Mouse (Mus musculus) megakaryocyte-erythroid progenitor cell, adult 5-6 weeks (primary cell): ENCODE results near the gene Dut. TPM values are rescaled to one million over a fixed set of nuclear protein-coding genes. Genes with fewer than 3 reads are reported as not detected.
A peak's percentile ranks its signal among the peaks of the same experiment; 100 is the strongest.

Experiments used
- ATAC-seq: replicated peaks from 2 replicates; pipeline ENCODE4 v1.8.0; 2016; ENCODE audit warnings: mild to moderate bottlenecking, inconsistent platforms; ENCODE audit not compliant: severe bottlenecking, poor library complexity, low FRiP score, low TSS enrichment
- total RNA-seq, 2 experiments: library from RNA; stranded (forward) in 1 of 2; stranded (reverse) in 1 of 2; fragments of 200-1000, 215-1000 nt in 1 of 2; fragments of >200 nt in 1 of 2; fragmentation: Nextera tagmentation in 1 of 2; gene quantifications; 2 replicates each; pipeline ENCODE4 v1.2.3; 2014 to 2017

Gene Dut
- total RNA-seq, 2 experiments from 2014 or later = 309 to 588 TPM

DNA sequence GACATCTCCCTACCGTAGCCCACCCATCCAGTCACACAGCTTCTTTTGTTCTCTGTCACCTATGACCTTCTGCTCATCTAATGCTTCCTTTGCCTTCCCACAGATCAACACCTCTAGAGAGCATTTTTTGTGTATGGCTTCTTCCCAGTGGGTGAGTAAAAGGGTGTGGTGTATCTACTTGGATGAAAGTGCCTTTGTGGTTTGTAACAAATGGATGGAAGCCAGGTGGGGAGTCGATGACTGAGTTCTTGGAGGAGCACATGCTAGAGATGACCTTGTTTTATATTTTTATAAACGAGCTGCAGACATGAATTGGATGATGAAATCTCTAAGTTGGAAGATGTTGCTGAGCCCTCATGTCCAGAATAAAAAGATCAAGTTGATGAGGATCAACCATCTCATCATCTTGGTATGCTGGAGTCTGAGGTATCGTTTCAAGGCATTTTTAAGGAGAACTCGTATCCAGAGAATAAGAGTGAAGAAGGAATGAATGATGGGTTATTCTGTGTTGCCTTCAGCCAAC is 47.0 kb downstream of the Dut start:
- no peak for ATAC-seq

DNA sequence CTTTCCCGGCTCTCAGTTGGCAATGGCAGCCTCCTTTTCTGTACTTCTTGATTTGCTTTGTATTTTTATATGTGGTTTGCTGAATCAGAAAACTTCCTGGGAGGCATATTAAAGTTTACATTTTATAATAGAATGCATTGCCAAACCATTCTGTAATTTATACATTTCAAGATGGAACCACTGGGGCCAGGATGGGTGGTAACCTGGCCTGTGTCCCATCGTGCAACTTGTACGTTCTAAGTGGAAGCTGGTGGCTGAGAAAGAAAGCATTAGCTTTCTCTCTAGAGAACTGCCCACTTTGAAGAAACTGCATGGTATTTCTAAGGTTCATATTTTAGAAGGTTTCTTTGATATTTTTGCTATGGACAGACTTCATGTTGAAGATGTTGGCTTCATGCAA is 48.5 kb downstream of the Dut start:
- ATAC-seq = no peak

- no peak for ATAC-seq
Observed at GRCm38 (mm10) chr2:125298841-125299240, 51.9 kb downstream of the Dut start.

- no peak for ATAC-seq
Observed at GRCm38 (mm10) chr2:125301877-125302624, 55.1 kb downstream of the Dut start.

- ATAC-seq = no peak
Observed at GRCm38 (mm10) chr2:125302625-125302924, 55.6 kb downstream of the Dut start.

DNA sequence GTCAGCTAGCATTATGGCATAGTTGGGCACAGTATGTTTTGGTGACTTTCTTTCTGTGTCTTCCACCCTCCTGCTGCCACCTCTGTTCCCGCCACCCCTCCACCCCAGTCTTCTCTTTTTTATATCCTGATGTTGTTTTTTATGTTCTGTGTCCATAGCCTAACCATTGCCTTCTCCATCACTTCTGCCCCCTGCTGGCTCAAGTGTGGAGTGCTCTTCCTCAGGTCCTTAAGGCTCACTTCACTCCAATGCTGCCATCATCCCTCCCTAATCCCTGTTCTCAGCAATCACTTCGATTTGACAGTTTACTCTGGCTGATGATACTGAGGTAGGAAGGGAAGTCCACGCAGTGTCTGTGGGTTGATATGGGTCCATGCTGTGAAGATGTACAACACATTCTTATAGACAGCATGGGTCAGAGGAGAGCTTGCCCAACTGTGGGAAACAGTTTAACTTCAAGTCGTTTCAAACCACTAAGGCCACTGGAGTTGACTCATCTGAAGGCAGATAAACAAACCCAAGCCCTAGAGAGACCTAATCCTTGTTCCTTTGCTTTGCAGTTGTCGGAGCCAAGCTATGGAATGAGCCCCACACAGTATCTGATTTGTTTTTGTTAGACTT is 56.9 kb downstream of the Dut start:
- 0 out of 2 replicates have a peak, but pooled peaks have one; percentile 50 for ATAC-seq

DNA sequence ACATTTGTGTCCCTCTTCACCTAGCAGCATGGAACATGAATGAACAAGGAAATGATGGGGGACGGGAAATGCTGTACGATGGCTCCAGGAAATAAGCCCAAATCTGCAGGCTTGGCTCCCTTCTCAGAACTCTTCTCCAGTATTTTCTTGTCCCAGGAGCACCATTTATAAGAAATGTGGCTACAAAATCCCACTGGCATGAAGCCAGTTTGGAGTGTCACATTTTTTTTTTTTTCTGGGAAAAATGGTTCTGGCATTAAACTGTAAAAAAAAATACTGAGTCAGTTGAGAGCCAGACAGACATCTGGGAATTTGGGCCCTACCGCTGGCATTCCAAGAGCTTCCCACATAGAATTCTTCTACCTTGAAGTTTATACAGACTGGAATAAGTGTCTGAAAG is 57.8 kb downstream of the Dut start:
- ATAC-seq = no peak

DNA sequence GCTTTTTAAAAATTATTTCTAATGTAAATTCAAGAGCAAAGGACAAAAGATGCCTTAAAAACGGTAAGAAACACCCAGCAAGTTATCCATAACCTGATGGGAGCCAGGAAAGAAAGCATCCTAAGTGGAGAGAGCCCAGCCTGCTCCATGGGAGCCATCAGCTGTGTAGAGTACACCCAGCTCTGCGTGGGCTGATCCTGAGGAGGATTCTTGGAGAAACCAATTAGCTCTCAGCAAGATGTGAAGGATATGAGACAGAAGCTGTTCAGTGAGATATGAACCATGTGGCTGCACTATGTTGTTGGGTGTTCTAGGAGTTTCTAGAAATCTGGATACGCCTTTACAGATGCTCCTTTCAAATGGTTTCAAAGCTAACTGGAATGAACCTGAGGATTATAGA is 58.7 kb downstream of the Dut start:
- no peak for ATAC-seq

Other genes starting within 250 kb of the Dut start
- not detected in 2 replicates for gene Slc24a5, start 179.1 kb upstream of the Dut start, total RNA-seq (2014; fragmentation: Nextera tagmentation)
- 0.69 and 1.8 TPM in 2 replicates for gene Slc24a5, start 179.1 kb upstream of the Dut start, total RNA-seq (2017)
- gene Myef2, start 123.5 kb upstream of the Dut start, total RNA-seq (2014; fragmentation: Nextera tagmentation) = 37.6 and 45.8 TPM in 2 replicates
- 85.6 and 86.1 TPM in 2 replicates for gene Myef2, start 123.5 kb upstream of the Dut start, total RNA-seq (2017)
- not detected in 2 replicates for gene Ctxn2, start 110.5 kb upstream of the Dut start, total RNA-seq (2014; fragmentation: Nextera tagmentation)
- gene Ctxn2, start 110.5 kb upstream of the Dut start, total RNA-seq (2017) = not detected in 2 replicates
- gene Slc12a1, start 94.7 kb upstream of the Dut start, total RNA-seq (2014; fragmentation: Nextera tagmentation) = 0.22 TPM in 1 of 2 replicates, not detected in the other
- gene Slc12a1, start 94.7 kb upstream of the Dut start, total RNA-seq (2017) = 0.11 TPM in 1 of 2 replicates, not detected in the other